25 mouse cellular contexts compared by ENCODE assay signal in genomic region chr11:77365706-77366386, GRCm38 (mm10).
DNase-seq lines count a peak whose midpoint lies in the region; ATAC-seq and TF ChIP-seq lines count a peak whose summit lies in the region.
"Had no signal": no experiment of that assay in that cellular context is flagged by ENCODE, and none has a peak within 500 bp of the region (broad histone marks: within the 10 kb centered on the region; RNA-seq: fewer than 3 reads in every experiment).

No protein-coding gene starts in this region.

- ATAC-seq in heart, embryonic 12.5 days (ENCODE audit: insufficient number of reproducible peaks, low FRiP score): peak; percentile 65; the same call in 1 of the 2 replicates
- ATAC-seq: forebrain, embryonic 16.5 days; hindbrain, postnatal 0 days; intestine, postnatal 0 days; midbrain, embryonic 15.5 days had no signal

- H3K9ac ChIP-seq in heart, embryonic 12.5 days: no peak overlapping the region; the same call in 1 of the 2 replicates
- H3K9ac ChIP-seq: limb, embryonic 15.5 days; liver, embryonic 14.5 days; lung, embryonic 14.5 days; midbrain, embryonic 15.5 days; stomach, embryonic 15.5 days had no signal

- no peak overlapping the region for H3ac ChIP-seq in myocyte (ENCODE audit: control insufficient read depth, insufficient read length)

- 54% methylated on average over 6 of the region's 6 CpGs for WGBS in heart, embryonic 10.5 days
- 54% methylated on average over 6 of the region's 6 CpGs for WGBS in heart, embryonic 12.5 days

- H3K4me1 ChIP-seq in heart, embryonic 10.5 days: peaks cover 46% of the 10 kb centered on the region
- peaks cover 49% of the 10 kb centered on the region for H3K4me1 ChIP-seq in heart, embryonic 12.5 days (replicated peaks)
- H3K4me1 ChIP-seq: forebrain, embryonic 10.5 days; midbrain, embryonic 15.5 days; stomach, embryonic 15.5 days had no signal

- TF ChIP-seq POLR2A in myocyte (IDR thresholded peaks at IDR 0.05; ENCODE audit: insufficient read length, low read depth): no peak

- H3K27ac ChIP-seq in heart, embryonic 10.5 days: peak overlapping the region; percentile 80
- peak overlapping the region; percentile 90 for H3K27ac ChIP-seq in heart, embryonic 12.5 days (ENCODE audit: poor library complexity, severe bottlenecking)
- H3K27ac ChIP-seq: forebrain, embryonic 10.5 days; hindbrain, postnatal 0 days; limb, embryonic 15.5 days; liver, embryonic 14.5 days; midbrain, embryonic 15.5 days; stomach, embryonic 15.5 days had no signal

- H3K27me3 ChIP-seq in heart, embryonic 10.5 days (ENCODE audit: insufficient read depth, poor library complexity, severe bottlenecking): no peaks in the 10 kb centered on the region
- H3K27me3 ChIP-seq in heart, embryonic 12.5 days (replicated peaks): no peaks in the 10 kb centered on the region
- no peaks in the 10 kb centered on the region for H3K27me3 ChIP-seq in myocyte (ENCODE audit: control insufficient read depth, insufficient read depth, insufficient read length)
- H3K27me3 ChIP-seq: limb, embryonic 15.5 days; megakaryocyte, embryonic 14.5 days; midbrain, embryonic 15.5 days; stomach, embryonic 15.5 days had no signal

- intact Hi-C loops in left cerebral cortex, postnatal 10 days (cut with DNase I): no loop called here

- H3K79me2 ChIP-seq in myocyte (ENCODE audit: control insufficient read depth, insufficient read depth): no peaks in the 10 kb centered on the region

- peak overlapping the region; percentile 25; the same call in 1 of the 2 replicates for H3K4me2 ChIP-seq in heart, embryonic 12.5 days
- H3K4me2 ChIP-seq in myocyte (ENCODE audit: low read depth): peak overlapping the region; percentile 20
- H3K4me2 ChIP-seq: limb, embryonic 15.5 days; lung, embryonic 14.5 days; midbrain, embryonic 15.5 days; stomach, embryonic 15.5 days had no signal

- no peak for DNase-seq in heart, embryonic 10.5 days (ENCODE audit: low spot score)
- no peak for DNase-seq in heart, adult 8-10 months (ENCODE audit: low spot score)
- DNase-seq in R1 (ENCODE audit: low read depth, low spot score): peak; percentile 12
- DNase-seq in left cerebral cortex, postnatal 10 days (ENCODE audit: extremely low spot score in 1 of 2, low spot score in 2 of 2): no peak
- DNase-seq in natural killer cell, adult 2 months (ENCODE audit: low spot score in 2 of 2): no peak
- DNase-seq: cerebellum, adult 18-20 months; cerebellum, postnatal 14 days; kidney, postnatal 4 days; left cerebral cortex, postnatal 4 days; lung, embryonic 14.5 days; right cerebral cortex, adult 18-20 months; right cerebral cortex, postnatal 4 days; thymus, adult 2 months; thymus, postnatal 4 days had no signal

- no peak overlapping the region for H3K4me3 ChIP-seq in heart, embryonic 10.5 days
- H3K4me3 ChIP-seq in heart, embryonic 12.5 days: no peak overlapping the region
- H3K4me3 ChIP-seq in myocyte: no peak overlapping the region
- H3K4me3 ChIP-seq: forebrain, embryonic 10.5 days; limb, embryonic 15.5 days; megakaryocyte, embryonic 14.5 days; midbrain, embryonic 15.5 days; stomach, embryonic 15.5 days had no signal

- no peaks in the 10 kb centered on the region for H3K9me3 ChIP-seq in heart, embryonic 10.5 days
- no peaks in the 10 kb centered on the region for H3K9me3 ChIP-seq in heart, embryonic 12.5 days (replicated peaks)
- H3K9me3 ChIP-seq: forebrain, embryonic 10.5 days; limb, embryonic 15.5 days; megakaryocyte, embryonic 14.5 days; midbrain, embryonic 15.5 days; stomach, embryonic 15.5 days had no signal

- 0 out of 2 replicates have a peak, but pooled peaks cover 2% of the 10 kb centered on the region for H3K36me3 ChIP-seq in heart, embryonic 10.5 days
- H3K36me3 ChIP-seq in heart, embryonic 12.5 days: no peaks in the 10 kb centered on the region
- H3K36me3 ChIP-seq in myocyte (ENCODE audit: control insufficient read depth, insufficient read depth): no peaks in the 10 kb centered on the region
- H3K36me3 ChIP-seq: forebrain, embryonic 10.5 days; limb, embryonic 15.5 days; midbrain, embryonic 15.5 days; stomach, embryonic 15.5 days had no signal

TF ChIP-seq in myocyte, 11 proteins besides CTCF, POLR2A, EP300 and RAD21:
- TF ChIP-seq POLR2AphosphoS2 (IDR thresholded peaks at IDR 0.05; ENCODE audit: insufficient read length, low read depth) (no peak), REST (IDR thresholded peaks at IDR 0.05; ENCODE audit: insufficient read depth, insufficient read length) (no peak), SRF (IDR thresholded peaks at IDR 0.05; ENCODE audit: control insufficient read depth, insufficient read length, low read depth) (no peak), TCF12 (IDR thresholded peaks at IDR 0.05; ENCODE audit: insufficient read depth, poor library complexity, severe bottlenecking) (no peak), MYOD1 (IDR thresholded peaks at IDR 0.05; ENCODE audit: control insufficient read depth in 1 of 3, insufficient read length in 2 of 3, low read depth in 2 of 3) (no peak), E2F4 (IDR thresholded peaks at IDR 0.05; ENCODE audit: insufficient read depth) (no peak), TCF3 (IDR thresholded peaks at IDR 0.05; ENCODE audit: insufficient read length, low read depth) (no peak), USF1 (IDR thresholded peaks at IDR 0.05; ENCODE audit: low read depth) (no peak), MYOG (IDR thresholded peaks at IDR 0.05; ENCODE audit: control insufficient read depth in 1 of 3, insufficient read depth in 1 of 3, insufficient read length in 2 of 3, low read depth in 2 of 3) (no peak)
TF ChIP-seq in myocyte: peak in this region for 0.
